ENCODE assay signal across 8 mouse cellular contexts in genomic region chr16:97568662-97569061, GRCm38 (mm10). TPM values are rescaled to one million over a fixed set of nuclear protein-coding genes. Genes with fewer than 3 reads are reported as not detected.
DNase-seq lines count a peak whose midpoint lies in the region; TF ChIP-seq lines count a peak whose summit lies in the region.

No protein-coding gene starts in this region.

- H3K79me2 ChIP-seq in CH12.LX (replicated peaks; ENCODE audit: control insufficient read depth, extremely low read depth, insufficient read depth, poor library complexity, severe bottlenecking), result no peaks in the 10 kb centered on the region

- H3K4me1 ChIP-seq in heart, embryonic 10.5 days, result no peaks in the 10 kb centered on the region
- H3K4me1 ChIP-seq in CH12.LX (ENCODE audit: control insufficient read depth in 1 of 2, insufficient read depth in 2 of 2), result no peaks in the 10 kb centered on the region

- TF ChIP-seq CTCF in CH12.LX (conservative IDR thresholded peaks at IDR 0.05 in 1 of 2, IDR thresholded peaks at IDR 0.05 in 1 of 2; ENCODE audit: low read depth in 2 of 2, low read length in 2 of 2), result peak; percentile 53 to 80

- in situ Hi-C loops in CH12.LX (cut with MboI; ENCODE audit: low pct_ligation_motif_present, low pct_unique_long_range_greater_than_20kb, low sequenced_read_pairs), result loop anchor here (25.0 kb wide), 1 partner anchor 256 kb away; no protein-coding TSS in a partner anchor

- H3K4me3 ChIP-seq in heart, embryonic 10.5 days, result no peak overlapping the region
- no peak overlapping the region for H3K4me3 ChIP-seq in CH12.LX (replicated peaks in 1 of 3; ENCODE audit: low read depth in 2 of 3, low read length in 2 of 3, poor library complexity in 1 of 3)

- TF ChIP-seq EP300 in CH12.LX (IDR thresholded peaks at IDR 0.05; ENCODE audit: low read length), result no peak

- peak; percentile 48 to 66 for DNase-seq in heart, postnatal 10 days
- no peak for DNase-seq in heart, embryonic 10.5 days (ENCODE audit: low spot score)
- DNase-seq in CH12.LX (ENCODE audit: extremely low read depth), result peak; percentile 53
- DNase-seq in adrenal gland, postnatal 14 days, result peak; percentile 76
- peak; percentile 14 to 39 for DNase-seq in frontal cortex, postnatal 25 days (ENCODE audit: low spot score in 2 of 2)
- DNase-seq in layer of hippocampus, postnatal 36 days, result peak; percentile 16 to 39
- DNase-seq in ovary, postnatal 36 days (ENCODE audit: low spot score), result peak; percentile 34
- DNase-seq in urinary bladder, postnatal 25 days (ENCODE audit: low spot score), result no peak

- no peaks in the 10 kb centered on the region for H3K27me3 ChIP-seq in heart, embryonic 10.5 days (ENCODE audit: insufficient read depth, poor library complexity, severe bottlenecking)
- H3K27me3 ChIP-seq in CH12.LX (replicated peaks), result no peaks in the 10 kb centered on the region

- H3K4me2 ChIP-seq in CH12.LX (ENCODE audit: insufficient read depth, low read depth, poor library complexity, severe bottlenecking), result no peak overlapping the region

- 59% methylated on average over 9 of the region's 9 CpGs for WGBS in heart, embryonic 10.5 days

- dilution Hi-C loops in CH12.LX (cut with MboI; ENCODE audit: extremely low pct_ligation_motif_present, extremely low pct_unique_long_range_greater_than_20kb, low sequenced_read_pairs), result no loop called here

- H3K9me3 ChIP-seq in heart, embryonic 10.5 days, result no peaks in the 10 kb centered on the region
- no peaks in the 10 kb centered on the region for H3K9me3 ChIP-seq in CH12.LX (replicated peaks; ENCODE audit: low read length)

- H3K36me3 ChIP-seq in heart, embryonic 10.5 days, result no peaks in the 10 kb centered on the region
- H3K36me3 ChIP-seq in CH12.LX (replicated peaks in 1 of 2; ENCODE audit: control insufficient read depth in 1 of 2, insufficient read depth in 1 of 2, low read length in 1 of 2), result no peaks in the 10 kb centered on the region

- H3K9ac ChIP-seq in CH12.LX (ENCODE audit: insufficient read depth, low read depth), result no peak overlapping the region

- intact Hi-C loops in heart, postnatal 10 days (cut with DNase I), result loop anchor here (2.0 kb wide), 2 partner anchors 126 to 256 kb away; no protein-coding TSS in a partner anchor

- H3K27ac ChIP-seq in heart, embryonic 10.5 days, result no peak overlapping the region
- no peak overlapping the region for H3K27ac ChIP-seq in CH12.LX (ENCODE audit: insufficient read depth, low read depth)

- TF ChIP-seq RAD21 in CH12.LX (IDR thresholded peaks at IDR 0.05; ENCODE audit: low read depth, low read length), result peak; percentile 64

- TF ChIP-seq POLR2A in CH12.LX (IDR thresholded peaks at IDR 0.05; ENCODE audit: low read depth, low read length), result no peak

TF ChIP-seq in CH12.LX, 34 proteins besides CTCF, POLR2A, EP300 and RAD21:
- no peak for TF ChIP-seq CHD1 (IDR thresholded peaks at IDR 0.05; ENCODE audit: low read depth, low read length)
- TF ChIP-seq ZC3H11A (IDR thresholded peaks at IDR 0.05; ENCODE audit: low read depth, low read length), result no peak
- no peak for TF ChIP-seq MYC (IDR thresholded peaks at IDR 0.05; ENCODE audit: low read depth, low read length)
- no peak for TF ChIP-seq NELFE (IDR thresholded peaks at IDR 0.05; ENCODE audit: low read depth, low read length)
- TF ChIP-seq USF2 (conservative IDR thresholded peaks at IDR 0.05; ENCODE audit: low read depth, low read length), result no peak
- TF ChIP-seq SMC3 (IDR thresholded peaks at IDR 0.05; ENCODE audit: low read depth, low read length), result peak; percentile 60
- TF ChIP-seq TCF12 (IDR thresholded peaks at IDR 0.05; ENCODE audit: low read depth, low read length), result no peak
- no peak for TF ChIP-seq JUND (conservative IDR thresholded peaks at IDR 0.05; ENCODE audit: low read depth, low read length)
- no peak for TF ChIP-seq SIN3A (IDR thresholded peaks at IDR 0.05; ENCODE audit: low read length)

RNA-seq across cellular contexts. Expression of gene Tmprss2, which starts 42.3 kb away (rescaled TPM):
- not detected for total RNA-seq in heart, postnatal 10 days (2021)
- polyA plus RNA-seq in heart, embryonic 10.5 days (2016; fragmentation: Nextera tagmentation; extraction: Ambion mirVana), result 0.68 and 2.5 TPM in 2 replicates
- total RNA-seq in CH12.LX (2012; rRNA removed) (not detected in 2 replicates), CH12.LX (2014; rRNA removed) (not detected in 2 replicates)
- not detected in 2 replicates for polyA plus RNA-seq in CH12.LX (2012; ENCODE audit: insufficient read length, low read depth)
- total RNA-seq in adrenal gland, postnatal 14 days (2021), result 0.56 and 1.7 TPM in 2 replicates
- total RNA-seq in layer of hippocampus, postnatal 36 days (2021), result not detected

RNA-seq across cellular contexts. Expression of gene Fam3b, which starts 54.0 kb away (rescaled TPM):
- total RNA-seq in heart, postnatal 10 days (2021), result not detected
- not detected in 2 replicates for polyA plus RNA-seq in heart, embryonic 10.5 days (2016; fragmentation: Nextera tagmentation; extraction: Ambion mirVana)
- total RNA-seq in CH12.LX (2012; rRNA removed), result not detected in 2 replicates
- 0.38 TPM in 1 of 2 replicates, not detected in the other for total RNA-seq in CH12.LX (2014; rRNA removed)
- polyA plus RNA-seq in CH12.LX (2012; ENCODE audit: insufficient read length, low read depth), result not detected in 2 replicates
- not detected in 2 replicates for total RNA-seq in adrenal gland, postnatal 14 days (2021)
- total RNA-seq in layer of hippocampus, postnatal 36 days (2021), result not detected

Comparison
In these comparisons a context has a peak if more than half of its experiments do, and no peak if none do; other contexts are left out.
1. DNase-seq: peak in heart, postnatal 10 days (2 of 2), CH12.LX (single experiment), adrenal gland, postnatal 14 days (single experiment), frontal cortex, postnatal 25 days (2 of 2), layer of hippocampus, postnatal 36 days (2 of 2) and ovary, postnatal 36 days (single experiment); none in heart, embryonic 10.5 days (single experiment) and urinary bladder, postnatal 25 days (single experiment).